Mouse (Mus musculus): Measurements from ENCODE around the gene Ntn4. TPM values are rescaled to one million over a fixed set of nuclear protein-coding genes. Genes with fewer than 3 reads are reported as not detected.

The Ntn4 gene
- polyA plus RNA-seq, 1 experiment from 2014 or later: 0.64 TPM

DNA sequence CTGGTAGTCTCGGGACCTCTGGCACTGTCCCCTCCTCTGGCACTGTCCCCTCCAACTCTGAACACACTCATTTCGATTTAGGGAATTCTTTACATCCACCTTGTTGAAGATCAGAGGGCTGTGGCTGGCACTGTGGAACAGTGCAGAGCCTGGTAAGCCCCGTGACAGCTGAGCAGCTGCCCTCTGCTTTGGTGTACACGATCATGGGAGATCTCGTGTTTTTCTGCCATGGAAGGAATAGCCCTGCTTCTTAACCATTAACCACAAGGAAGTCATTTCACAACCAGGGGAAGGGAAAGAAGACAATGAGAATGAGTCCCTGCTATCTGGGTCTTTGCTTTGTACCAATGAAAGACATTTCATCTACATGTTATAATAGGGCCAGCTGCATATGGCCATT, 21.5 kb downstream of the Ntn4 start:
- H3K4me1 ChIP-seq (ENCODE audit: control insufficient read depth, insufficient read depth, low read length): 0 out of 2 replicates have a peak, but pooled peaks cover 4% of the 10 kb centered on the region
- H3K9ac ChIP-seq (ENCODE audit: low read depth, low read length): no peak overlapping the region
- no peaks in the 10 kb centered on the region for H3K36me3 ChIP-seq (ENCODE audit: control insufficient read depth, insufficient read depth, low read length)
- 76% methylated on average over 5 of the region's 5 CpGs for WGBS (ENCODE audit: insufficient replicate concordance)
- H3K4me3 ChIP-seq (ENCODE audit: low read depth, low read length): no peak overlapping the region
- no peak for ATAC-seq (replicated peaks; ENCODE audit: insufficient number of reproducible peaks, low FRiP score, low TSS enrichment)
- H3K4me2 ChIP-seq: no peak overlapping the region
- no peaks in the 10 kb centered on the region for H3K27me3 ChIP-seq (ENCODE audit: control insufficient read depth, insufficient read depth, low read length)
- no peaks in the 10 kb centered on the region for H3K9me3 ChIP-seq (replicated peaks; ENCODE audit: control insufficient read depth, low read length)
- no peak overlapping the region for H3K27ac ChIP-seq (ENCODE audit: low read depth, low read length)

- no peaks in the 10 kb centered on the region for H3K9me3 ChIP-seq (replicated peaks; ENCODE audit: control insufficient read depth, low read length)
- 60% methylated on average over 2 of the region's 2 CpGs for WGBS (ENCODE audit: insufficient replicate concordance)
- no peak overlapping the region for H3K9ac ChIP-seq (ENCODE audit: low read depth, low read length)
- 0 out of 2 replicates have a peak, but pooled peaks cover 4% of the 10 kb centered on the region for H3K4me1 ChIP-seq (ENCODE audit: control insufficient read depth, insufficient read depth, low read length)
- ATAC-seq (replicated peaks; ENCODE audit: insufficient number of reproducible peaks, low FRiP score, low TSS enrichment): peak; percentile 74
- H3K4me3 ChIP-seq (ENCODE audit: low read depth, low read length): no peak overlapping the region
- H3K4me2 ChIP-seq: no peak overlapping the region
- no peaks in the 10 kb centered on the region for H3K36me3 ChIP-seq (ENCODE audit: control insufficient read depth, insufficient read depth, low read length)
- H3K27me3 ChIP-seq (ENCODE audit: control insufficient read depth, insufficient read depth, low read length): no peaks in the 10 kb centered on the region
- H3K27ac ChIP-seq (ENCODE audit: low read depth, low read length): no peak overlapping the region
Observed at GRCm38 (mm10) chr10:93666222-93666621, 25.7 kb downstream of the Ntn4 start.

GRCm38 (mm10) chr10:93666996-93667395, 26.5 kb downstream of the Ntn4 start:
- WGBS (ENCODE audit: insufficient replicate concordance): 47% methylated on average over 3 of the region's 3 CpGs
- H3K4me3 ChIP-seq (ENCODE audit: low read depth, low read length): no peak overlapping the region
- no peak overlapping the region for H3K27ac ChIP-seq (ENCODE audit: low read depth, low read length)
- no peaks in the 10 kb centered on the region for H3K27me3 ChIP-seq (ENCODE audit: control insufficient read depth, insufficient read depth, low read length)
- H3K4me1 ChIP-seq (ENCODE audit: control insufficient read depth, insufficient read depth, low read length): 0 out of 2 replicates have a peak, but pooled peaks cover 4% of the 10 kb centered on the region
- no peaks in the 10 kb centered on the region for H3K9me3 ChIP-seq (replicated peaks; ENCODE audit: control insufficient read depth, low read length)
- H3K36me3 ChIP-seq (ENCODE audit: control insufficient read depth, insufficient read depth, low read length): no peaks in the 10 kb centered on the region
- H3K9ac ChIP-seq (ENCODE audit: low read depth, low read length): no peak overlapping the region
- no peak for ATAC-seq (replicated peaks; ENCODE audit: insufficient number of reproducible peaks, low FRiP score, low TSS enrichment)
- no peak overlapping the region for H3K4me2 ChIP-seq

DNA sequence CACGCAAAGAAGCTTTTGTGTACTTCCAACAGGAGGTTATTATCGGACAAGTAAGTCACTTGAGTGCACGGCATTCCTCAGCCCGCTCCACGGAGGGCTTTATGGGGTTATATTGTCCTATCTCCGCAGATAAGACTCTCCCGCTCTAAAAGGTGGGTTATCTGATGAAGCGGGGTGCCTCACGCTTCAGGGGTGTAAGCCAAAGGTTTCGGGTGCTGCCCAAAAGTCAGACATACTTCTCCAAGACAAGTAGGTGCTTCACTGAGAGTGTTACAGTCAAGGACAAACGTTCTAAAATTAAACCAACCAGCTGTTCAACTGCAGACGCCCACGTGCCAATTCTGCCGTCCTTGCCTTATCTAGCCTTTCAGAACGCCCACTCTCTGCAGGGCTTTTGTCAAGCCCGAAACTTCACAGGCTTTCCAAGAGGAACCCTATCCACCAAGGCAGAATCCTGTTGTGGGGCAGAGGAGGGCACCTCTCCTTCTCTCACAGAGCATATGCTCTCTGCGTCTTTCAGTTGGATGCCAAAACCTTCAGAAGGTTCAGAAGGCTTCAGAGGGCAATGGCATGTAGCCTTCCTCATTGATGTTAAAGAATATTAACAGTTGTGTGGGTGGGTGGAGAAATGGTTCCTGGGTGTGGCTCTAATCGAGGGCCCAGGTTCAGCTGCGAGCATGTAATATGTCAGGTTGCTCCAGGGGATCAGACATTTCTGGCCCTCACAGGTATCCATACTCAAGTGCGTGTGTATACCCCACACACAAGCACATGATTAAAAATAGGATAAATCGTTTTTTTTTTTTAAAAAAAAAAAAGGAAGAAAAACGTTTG, 32.4 kb downstream of the Ntn4 start:
- H3K27ac ChIP-seq (ENCODE audit: low read depth, low read length): peak overlapping the region; percentile 54; the same call in 1 of the 2 replicates
- 37% methylated on average over 22 of the region's 22 CpGs for WGBS (ENCODE audit: insufficient replicate concordance)
- ATAC-seq (replicated peaks; ENCODE audit: insufficient number of reproducible peaks, low FRiP score, low TSS enrichment): no peak
- 0 out of 2 replicates have a peak, but pooled peaks cover 3% of the 10 kb centered on the region for H3K9me3 ChIP-seq (replicated peaks; ENCODE audit: control insufficient read depth, low read length)
- H3K9ac ChIP-seq (ENCODE audit: low read depth, low read length): 0 out of 2 replicates have a peak overlapping the region, but pooled peaks have one; percentile 39
- H3K4me1 ChIP-seq (ENCODE audit: control insufficient read depth, insufficient read depth, low read length): peaks cover 5% of the 10 kb centered on the region; the same call in 1 of the 2 replicates
- peak overlapping the region; percentile 31 for H3K4me3 ChIP-seq (ENCODE audit: low read depth, low read length)
- H3K36me3 ChIP-seq (ENCODE audit: control insufficient read depth, insufficient read depth, low read length): no peaks in the 10 kb centered on the region
- peak overlapping the region; percentile 63 for H3K4me2 ChIP-seq
- H3K27me3 ChIP-seq (ENCODE audit: control insufficient read depth, insufficient read depth, low read length): no peaks in the 10 kb centered on the region

GRCm38 (mm10) chr10:93679191-93680007, 38.9 kb downstream of the Ntn4 start:
- Histone ChIP-seq H3K9ac (ENCODE audit: low read depth, low read length) (peak overlapping the region; percentile 60; the same call in 1 of the 2 replicates), H3K4me1 (ENCODE audit: control insufficient read depth, insufficient read depth, low read length) (peaks cover 9% of the 10 kb centered on the region), H3K27ac (ENCODE audit: low read depth, low read length) (no peak overlapping the region), H3K4me3 (ENCODE audit: low read depth, low read length) (0 out of 2 replicates have a peak overlapping the region, but pooled peaks have one; percentile 21), H3K9me3 (replicated peaks; ENCODE audit: control insufficient read depth, low read length) (0 out of 2 replicates have a peak, but pooled peaks cover 3% of the 10 kb centered on the region), H3K4me2 (peak overlapping the region; percentile 58), H3K27me3 (ENCODE audit: control insufficient read depth, insufficient read depth, low read length) (no peaks in the 10 kb centered on the region), H3K36me3 (ENCODE audit: control insufficient read depth, insufficient read depth, low read length) (no peaks in the 10 kb centered on the region)
- ATAC-seq (replicated peaks; ENCODE audit: insufficient number of reproducible peaks, low FRiP score, low TSS enrichment): peak; percentile 42; the same call in 1 of the 2 replicates
- WGBS (ENCODE audit: insufficient replicate concordance): 33% methylated on average over 19 of the region's 19 CpGs

- Histone ChIP-seq H3K4me3 (ENCODE audit: low read depth, low read length) (no peak overlapping the region), H3K4me2 (no peak overlapping the region), H3K9ac (ENCODE audit: low read depth, low read length) (no peak overlapping the region), H3K36me3 (ENCODE audit: control insufficient read depth, insufficient read depth, low read length) (no peaks in the 10 kb centered on the region), H3K9me3 (replicated peaks; ENCODE audit: control insufficient read depth, low read length) (no peaks in the 10 kb centered on the region), H3K27ac (ENCODE audit: low read depth, low read length) (no peak overlapping the region), H3K27me3 (ENCODE audit: control insufficient read depth, insufficient read depth, low read length) (no peaks in the 10 kb centered on the region), H3K4me1 (ENCODE audit: control insufficient read depth, insufficient read depth, low read length) (peaks cover 9% of the 10 kb centered on the region)
- no peak for ATAC-seq (replicated peaks; ENCODE audit: insufficient number of reproducible peaks, low FRiP score, low TSS enrichment)
- WGBS (ENCODE audit: insufficient replicate concordance): 82% methylated on average over 6 of the region's 6 CpGs
Observed at GRCm38 (mm10) chr10:93680680-93681377, 40.3 kb downstream of the Ntn4 start.

- Histone ChIP-seq H3K4me2 (no peak overlapping the region), H3K27ac (ENCODE audit: low read depth, low read length) (no peak overlapping the region), H3K9ac (ENCODE audit: low read depth, low read length) (no peak overlapping the region), H3K4me3 (ENCODE audit: low read depth, low read length) (no peak overlapping the region), H3K9me3 (replicated peaks; ENCODE audit: control insufficient read depth, low read length) (no peaks in the 10 kb centered on the region), H3K27me3 (ENCODE audit: control insufficient read depth, insufficient read depth, low read length) (no peaks in the 10 kb centered on the region), H3K36me3 (ENCODE audit: control insufficient read depth, insufficient read depth, low read length) (no peaks in the 10 kb centered on the region), H3K4me1 (ENCODE audit: control insufficient read depth, insufficient read depth, low read length) (peaks cover 9% of the 10 kb centered on the region)
- WGBS (ENCODE audit: insufficient replicate concordance): 76% methylated on average over 18 of the region's 18 CpGs
- ATAC-seq (replicated peaks; ENCODE audit: insufficient number of reproducible peaks, low FRiP score, low TSS enrichment): no peak
Observed at GRCm38 (mm10) chr10:93682185-93682747, 41.8 kb downstream of the Ntn4 start.

GRCm38 (mm10) chr10:93683185-93683584, 42.7 kb downstream of the Ntn4 start:
- Histone ChIP-seq H3K4me2 (no peak overlapping the region), H3K36me3 (ENCODE audit: control insufficient read depth, insufficient read depth, low read length) (no peaks in the 10 kb centered on the region), H3K27ac (ENCODE audit: low read depth, low read length) (no peak overlapping the region), H3K9ac (ENCODE audit: low read depth, low read length) (no peak overlapping the region), H3K4me3 (ENCODE audit: low read depth, low read length) (no peak overlapping the region), H3K4me1 (ENCODE audit: control insufficient read depth, insufficient read depth, low read length) (peaks cover 9% of the 10 kb centered on the region), H3K27me3 (ENCODE audit: control insufficient read depth, insufficient read depth, low read length) (no peaks in the 10 kb centered on the region), H3K9me3 (replicated peaks; ENCODE audit: control insufficient read depth, low read length) (no peaks in the 10 kb centered on the region)
- WGBS (ENCODE audit: insufficient replicate concordance): 83% methylated on average over 7 of the region's 7 CpGs
- no peak for ATAC-seq (replicated peaks; ENCODE audit: insufficient number of reproducible peaks, low FRiP score, low TSS enrichment)

Data from heart, embryonic 11.5 days (tissue).